Mouse (Mus musculus): ENCODE measurements at regions not wholly inside any gene's neighbourhood (a gene's known extent, or its start where the extent isn't known, plus 50 kb on each side); places are given as distances from the start of the nearest gene placed in this dataset.

- no peak for DNase-seq (ENCODE audit: low read depth, low spot score)
These were observed 95.0 kb upstream of the Arhgef9 start for GRCm38 (mm10) chrX:95291676-95292075.

- no peak for DNase-seq (ENCODE audit: low read depth, low spot score)
These were observed 85.4 kb upstream of the Arhgef9 start for GRCm38 (mm10) chrX:95282038-95282437.

GRCm38 (mm10) chrX:95253517-95253916 is 56.9 kb upstream of the Arhgef9 start:
- peak; percentile 74 for DNase-seq (ENCODE audit: low read depth, low spot score)
